Mouse (Mus musculus): ENCODE data around the gene Trip12.

DNA sequence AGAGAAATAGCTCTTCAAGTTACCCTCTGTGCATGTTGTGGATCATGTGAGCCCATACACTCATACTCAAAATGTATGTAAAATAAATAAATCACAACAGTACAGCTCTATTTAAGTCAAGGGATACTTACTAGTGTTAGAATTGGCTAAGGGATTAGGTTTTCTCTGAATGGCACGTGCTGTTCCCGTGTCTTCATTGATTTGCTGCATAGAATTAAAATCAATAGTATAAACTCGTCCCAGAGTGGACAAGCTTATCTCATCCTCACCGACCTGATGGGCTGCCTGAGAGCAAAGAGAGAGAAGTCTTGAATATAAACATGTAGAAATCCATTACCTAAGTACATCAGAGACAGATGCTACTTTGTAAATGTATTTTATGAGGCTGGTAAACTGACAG lies 81.5 kb downstream of the Trip12 start:
- TF ChIP-seq CTCF (IDR thresholded peaks at IDR 0.05; ENCODE audit: extremely low read depth, insufficient read depth, insufficient read length, insufficient replicate concordance): no peak
- no peak for TF ChIP-seq POLR2A (IDR thresholded peaks at IDR 0.05; ENCODE audit: low read depth, low read length)

Measured in spleen, adult 2 months (tissue).